Mouse (Mus musculus) forebrain, embryonic 14.5 days (tissue): Measurements from ENCODE around the gene Usp3. TPM values are rescaled to one million over a fixed set of nuclear protein-coding genes. Genes with fewer than 3 reads are reported as not detected.

Experiments
- ATAC-seq: fragments of 200-750 bp; cut with Nextera tagmentation; 2 replicates; pipeline ENCODE4 v1.8.0; 2017; ENCODE audit warnings: mild to moderate bottlenecking, moderate library complexity
- DNase-seq: peaks from one replicate; pipeline ENCODE4 v3.0.0-alpha.2; 2015; ENCODE audit warnings: low spot score
- H3K27ac ChIP-seq: fragments of 300-500 bp; sonication (generic); 2 replicates; pipeline ENCODE4 v1.5.1; 2014; ENCODE audit warnings: low read depth, mild to moderate bottlenecking, control low read depth, low read length, moderate library complexity
- H3K27me3 ChIP-seq: fragments of 300-500 bp; sonication (generic); replicated peaks from 2 replicates; pipeline ENCODE4 v1.6.1; 2014; ENCODE audit warnings: low read length, control low read depth, mixed read lengths; ENCODE audit not compliant: control insufficient read depth, insufficient read depth
- H3K36me3 ChIP-seq: fragments of 300-500 bp; sonication (generic); 2 replicates; pipeline ENCODE4 v1.6.1; 2014; ENCODE audit warnings: low read length, control low read depth; ENCODE audit not compliant: control insufficient read depth, insufficient read depth
- H3K4me1 ChIP-seq: fragments of 300-500 bp; sonication (generic); 2 replicates; pipeline ENCODE4 v1.6.1; 2014; ENCODE audit warnings: antibody characterized with exemption, low read length, control low read depth; ENCODE audit not compliant: control insufficient read depth, insufficient read depth
- H3K4me2 ChIP-seq: fragments of 300-500 bp; sonication (generic); 2 replicates; pipeline ENCODE4 v1.6.1; 2014; ENCODE audit warnings: mild to moderate bottlenecking, control low read depth, low read length
- H3K4me3 ChIP-seq: fragments of 300-500 bp; sonication (generic); 2 replicates; pipeline ENCODE4 v1.5.1; 2014; ENCODE audit warnings: low read depth, low read length, control low read depth
- H3K9ac ChIP-seq: fragments of 300-500 bp; sonication (generic); 2 replicates; pipeline ENCODE4 v1.6.1; 2014; ENCODE audit warnings: mild to moderate bottlenecking, low read length, control low read depth, moderate library complexity
- H3K9me3 ChIP-seq: fragments of 300-500 bp; sonication (generic); replicated peaks from 2 replicates; pipeline ENCODE4 v1.6.1; 2016; ENCODE audit warnings: low read length, control low read depth, mixed read lengths; ENCODE audit not compliant: control insufficient read depth
- WGBS: fragments of 180-500 bp; shearing (Covaris S2); extraction: QIAGEN DNeasy Blood & Tissue Kit; methylation state at CpG from one replicate; pipeline ENCODE4 v1.1.7; 2014; 5-methylcytosine and 5-hydroxymethylcytosine counted together
- polyA plus RNA-seq: library from polyadenylated mRNA; unstranded; fragments of >200 nt; fragmentation: Nextera tagmentation; extraction: Ambion mirVana; gene quantifications from 2 replicates; pipeline ENCODE4 v1.2.1, GENCODE M21; 2014

The Usp3 gene
- polyA plus RNA-seq, 1 experiment from 2014 or later: 134 TPM

DNA sequence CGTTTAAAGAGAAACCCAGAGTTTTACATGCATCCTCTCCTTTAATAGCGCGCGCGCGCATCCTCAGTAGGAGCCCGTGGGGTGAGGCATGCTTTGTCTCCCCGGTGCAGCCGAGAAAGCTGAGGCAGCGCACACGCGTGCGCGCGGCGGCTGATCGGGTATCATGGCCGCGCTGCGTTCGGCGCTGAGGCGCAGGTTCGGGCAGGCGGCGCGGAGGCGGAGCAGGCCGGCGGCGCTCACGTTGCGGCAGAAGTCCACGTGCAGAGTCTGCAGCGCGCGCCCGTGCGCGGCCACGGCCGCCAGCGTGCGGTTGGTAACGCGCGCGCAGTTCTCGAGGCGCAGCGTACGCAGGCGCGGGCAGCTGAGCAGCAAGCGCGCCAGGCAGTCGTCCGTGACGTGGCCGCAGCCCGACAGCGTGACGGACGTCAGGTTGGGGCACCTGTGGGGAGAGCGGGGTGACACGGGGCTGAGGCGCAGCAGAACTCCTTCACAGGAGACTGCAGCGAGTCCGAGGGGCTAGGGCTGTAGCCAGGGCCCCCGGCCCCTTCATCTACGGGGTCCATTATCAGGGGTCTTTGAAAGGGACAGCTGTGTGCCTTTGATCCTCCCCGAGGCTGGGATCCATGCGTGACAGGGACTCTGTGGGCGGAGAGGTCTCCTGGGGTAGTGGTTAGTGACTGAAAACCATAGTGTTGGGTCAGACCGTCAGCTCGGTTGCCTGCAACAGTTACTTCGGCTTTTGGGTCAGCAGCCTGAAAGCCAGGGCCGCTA lies 81.2 kb downstream of the Usp3 start:
- H3K36me3 ChIP-seq: peaks cover 60% of the 10 kb centered on the region
- H3K9me3 ChIP-seq: no peaks in the 10 kb centered on the region
- H3K9ac ChIP-seq: peak overlapping the region; percentile 83
- peak overlapping the region; percentile 99 for H3K4me2 ChIP-seq
- peak overlapping the region; percentile 66 for H3K4me3 ChIP-seq
- peak overlapping the region; percentile 98 for H3K27ac ChIP-seq
- ATAC-seq (peak; percentile 91), DNase-seq (peak; percentile 98)
- no peaks in the 10 kb centered on the region for H3K27me3 ChIP-seq
- WGBS: under 1% methylated on average over 78 of the region's 78 CpGs
- peaks cover 12% of the 10 kb centered on the region for H3K4me1 ChIP-seq

DNA sequence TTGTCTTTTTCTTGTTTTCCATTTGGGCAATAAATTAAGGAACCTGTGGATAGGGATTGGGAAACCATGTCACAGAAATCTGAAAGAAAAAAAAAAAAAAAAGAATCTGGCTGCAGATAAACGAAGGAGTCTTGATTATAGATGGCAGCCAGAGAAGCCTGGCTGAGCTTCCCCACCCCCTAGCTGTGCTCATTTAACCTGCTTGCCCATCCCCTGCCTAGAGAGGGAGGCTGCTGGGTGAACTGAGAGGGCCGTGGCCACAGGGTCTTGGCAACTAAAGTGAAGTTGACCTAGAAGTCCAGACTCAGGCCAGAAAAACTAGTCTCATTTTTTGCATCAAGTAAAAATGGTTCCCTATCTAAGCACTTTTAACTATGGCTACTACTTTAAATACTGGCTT lies 82.0 kb downstream of the Usp3 start:
- peaks cover 55% of the 10 kb centered on the region for H3K36me3 ChIP-seq
- no peak for ATAC-seq
- peak overlapping the region; percentile 99 for H3K4me2 ChIP-seq
- 3% methylated on average over 2 of the region's 2 CpGs for WGBS
- peak overlapping the region; percentile 83 for H3K9ac ChIP-seq
- DNase-seq: peak; percentile 42
- H3K9me3 ChIP-seq: no peaks in the 10 kb centered on the region
- H3K27me3 ChIP-seq: no peaks in the 10 kb centered on the region
- H3K4me3 ChIP-seq: peak overlapping the region; percentile 66
- H3K27ac ChIP-seq: peak overlapping the region; percentile 98
- peaks cover 20% of the 10 kb centered on the region for H3K4me1 ChIP-seq

DNA sequence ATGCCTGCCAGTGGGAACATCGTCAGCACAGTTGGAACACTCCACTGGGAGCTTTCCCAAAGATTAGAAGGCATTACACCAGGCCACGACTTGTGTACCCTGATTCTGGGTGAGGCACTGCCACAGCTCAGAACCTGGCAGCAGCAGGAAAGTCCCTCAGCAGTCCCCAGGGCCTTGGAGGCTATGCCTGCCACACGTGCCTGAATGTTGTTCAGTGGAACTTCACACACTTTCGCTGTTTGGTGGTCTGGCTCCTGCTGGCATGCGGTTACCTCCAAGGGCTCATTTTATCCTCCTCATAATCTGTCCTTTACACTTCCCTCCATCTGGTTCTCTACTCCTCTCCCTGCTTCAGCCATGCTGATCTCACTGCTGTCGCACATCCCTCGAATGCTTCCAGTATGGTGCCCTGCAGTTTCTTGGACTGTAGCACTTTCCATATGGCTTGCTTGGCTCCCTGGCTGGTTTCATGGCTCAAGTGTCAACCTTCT lies 82.5 kb downstream of the Usp3 start:
- Histone ChIP-seq H3K27me3 (no peaks in the 10 kb centered on the region), H3K27ac (peak overlapping the region; percentile 98), H3K4me2 (peak overlapping the region; percentile 99), H3K4me1 (peaks cover 24% of the 10 kb centered on the region), H3K36me3 (peaks cover 54% of the 10 kb centered on the region), H3K9me3 (no peaks in the 10 kb centered on the region), H3K4me3 (no peak overlapping the region), H3K9ac (peak overlapping the region; percentile 83)
- WGBS: 46% methylated on average over 7 of the region's 7 CpGs
- DNase-seq (peak; percentile 57), ATAC-seq (no peak)

DNA sequence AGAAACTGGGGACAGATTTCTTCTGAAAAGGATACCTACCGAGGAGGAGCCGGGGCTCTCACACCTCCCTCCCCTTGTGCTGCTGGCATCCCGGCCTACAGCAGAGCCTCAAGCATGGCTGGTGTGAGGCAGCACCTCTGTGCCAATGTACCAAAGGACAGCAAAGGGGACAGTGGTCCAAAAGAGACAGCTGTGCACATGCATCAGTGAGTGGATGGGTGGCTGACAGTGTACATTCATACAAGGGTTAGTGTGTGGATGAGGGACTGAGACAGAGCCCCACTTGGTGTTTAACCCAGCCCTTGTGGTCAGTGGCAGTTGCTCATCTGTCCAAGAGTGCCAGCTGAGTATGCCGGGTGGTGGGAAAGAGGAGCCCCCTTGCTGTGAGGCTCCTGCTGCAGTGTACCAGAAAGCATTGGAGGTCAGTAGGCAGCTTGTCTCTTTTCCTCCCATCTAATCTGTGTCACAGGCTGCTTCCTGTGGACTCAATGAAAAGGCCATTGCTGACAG lies 84.0 kb downstream of the Usp3 start:
- H3K27ac ChIP-seq: peak overlapping the region; percentile 98; the same call in 1 of the 2 replicates
- no peak overlapping the region for H3K4me3 ChIP-seq
- H3K4me1 ChIP-seq: peaks cover 30% of the 10 kb centered on the region
- no peak overlapping the region for H3K4me2 ChIP-seq
- no peaks in the 10 kb centered on the region for H3K27me3 ChIP-seq
- no peak overlapping the region; the same call in 1 of the 2 replicates for H3K9ac ChIP-seq
- H3K9me3 ChIP-seq: no peaks in the 10 kb centered on the region
- ATAC-seq: no peak
- 82% methylated on average over 4 of the region's 4 CpGs for WGBS
- peaks cover 54% of the 10 kb centered on the region for H3K36me3 ChIP-seq
- DNase-seq: no peak

DNA sequence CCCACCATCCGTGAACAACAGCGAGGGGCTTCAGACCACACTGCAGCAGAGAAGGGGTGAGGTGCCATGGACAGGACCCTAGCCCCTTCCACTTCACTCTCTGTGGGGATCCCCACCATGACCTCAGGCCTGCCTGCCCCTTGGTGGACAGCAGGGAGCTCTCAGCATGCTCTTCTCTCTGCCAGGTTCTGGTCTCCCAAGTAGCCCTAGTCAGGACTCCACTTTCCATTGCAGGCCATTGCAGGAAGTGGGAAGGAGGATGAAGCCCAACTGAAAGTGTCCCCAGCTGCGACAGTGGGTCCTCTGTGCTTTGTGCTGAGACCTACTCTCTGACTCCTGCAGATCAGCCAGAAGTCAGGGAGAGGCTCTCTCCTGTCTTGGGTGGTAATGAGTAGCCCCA lies 85.3 kb downstream of the Usp3 start:
- Histone ChIP-seq H3K4me2 (no peak overlapping the region), H3K4me1 (peaks cover 30% of the 10 kb centered on the region), H3K36me3 (peaks cover 55% of the 10 kb centered on the region), H3K9ac (no peak overlapping the region), H3K27ac (no peak overlapping the region), H3K27me3 (no peaks in the 10 kb centered on the region), H3K9me3 (no peaks in the 10 kb centered on the region), H3K4me3 (no peak overlapping the region)
- ATAC-seq: no peak
- WGBS: 87% methylated on average over 3 of the region's 3 CpGs
- DNase-seq: no peak

DNA sequence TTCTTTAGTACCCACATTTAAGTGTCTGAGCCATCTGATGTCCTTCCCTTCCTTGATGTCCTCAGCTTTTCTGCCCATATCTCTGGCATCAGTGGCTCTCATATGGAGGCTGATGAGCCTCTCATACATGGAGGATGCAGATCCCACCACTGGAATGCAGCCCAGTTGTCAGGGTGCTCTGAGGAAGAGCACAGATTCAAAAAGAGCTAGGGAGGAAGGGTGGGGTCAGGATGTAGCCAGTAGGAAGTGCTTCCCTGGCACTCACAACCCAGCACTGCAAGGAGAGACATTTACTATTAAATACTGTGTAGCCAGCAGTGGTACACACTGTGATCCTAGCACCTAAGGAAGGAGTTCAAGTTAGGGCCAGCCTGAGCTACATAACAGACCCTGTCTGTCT lies 86.5 kb downstream of the Usp3 start:
- no peak for DNase-seq
- Histone ChIP-seq H3K4me3 (no peak overlapping the region), H3K27ac (peak overlapping the region; percentile 90), H3K9me3 (no peaks in the 10 kb centered on the region), H3K9ac (no peak overlapping the region), H3K4me1 (peaks cover 30% of the 10 kb centered on the region), H3K4me2 (0 out of 2 replicates have a peak overlapping the region, but pooled peaks have one; percentile 7), H3K36me3 (peaks cover 67% of the 10 kb centered on the region), H3K27me3 (no peaks in the 10 kb centered on the region)
- no peak for ATAC-seq

DNA sequence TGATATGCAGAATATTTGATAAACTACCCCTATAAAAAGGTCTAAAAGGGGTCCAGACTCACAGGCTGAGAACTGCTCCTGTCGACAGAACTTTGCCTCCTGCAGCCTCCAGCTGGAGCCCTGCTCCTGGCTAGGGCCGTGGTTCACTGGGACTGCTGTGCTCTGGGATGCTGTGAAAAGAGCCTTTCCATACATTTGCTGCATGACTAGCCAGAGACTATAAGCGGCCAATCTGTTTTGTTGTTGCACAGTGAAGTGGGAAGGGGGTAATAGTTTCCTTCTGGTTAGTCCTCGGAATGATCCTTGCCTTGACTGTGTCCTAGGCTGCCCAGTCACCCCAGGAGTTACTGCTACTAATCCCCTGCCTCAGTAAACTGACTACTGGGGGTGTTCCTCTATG lies 86.9 kb downstream of the Usp3 start:
- WGBS: 2% methylated on average over 4 of the region's 4 CpGs
- Histone ChIP-seq H3K4me3 (no peak overlapping the region), H3K27ac (peak overlapping the region; percentile 90), H3K9ac (no peak overlapping the region), H3K4me2 (0 out of 2 replicates have a peak overlapping the region, but pooled peaks have one; percentile 7), H3K36me3 (peaks cover 71% of the 10 kb centered on the region), H3K4me1 (peaks cover 30% of the 10 kb centered on the region), H3K27me3 (no peaks in the 10 kb centered on the region), H3K9me3 (no peaks in the 10 kb centered on the region)
- DNase-seq (peak; percentile 86), ATAC-seq (peak; percentile 87)

DNA sequence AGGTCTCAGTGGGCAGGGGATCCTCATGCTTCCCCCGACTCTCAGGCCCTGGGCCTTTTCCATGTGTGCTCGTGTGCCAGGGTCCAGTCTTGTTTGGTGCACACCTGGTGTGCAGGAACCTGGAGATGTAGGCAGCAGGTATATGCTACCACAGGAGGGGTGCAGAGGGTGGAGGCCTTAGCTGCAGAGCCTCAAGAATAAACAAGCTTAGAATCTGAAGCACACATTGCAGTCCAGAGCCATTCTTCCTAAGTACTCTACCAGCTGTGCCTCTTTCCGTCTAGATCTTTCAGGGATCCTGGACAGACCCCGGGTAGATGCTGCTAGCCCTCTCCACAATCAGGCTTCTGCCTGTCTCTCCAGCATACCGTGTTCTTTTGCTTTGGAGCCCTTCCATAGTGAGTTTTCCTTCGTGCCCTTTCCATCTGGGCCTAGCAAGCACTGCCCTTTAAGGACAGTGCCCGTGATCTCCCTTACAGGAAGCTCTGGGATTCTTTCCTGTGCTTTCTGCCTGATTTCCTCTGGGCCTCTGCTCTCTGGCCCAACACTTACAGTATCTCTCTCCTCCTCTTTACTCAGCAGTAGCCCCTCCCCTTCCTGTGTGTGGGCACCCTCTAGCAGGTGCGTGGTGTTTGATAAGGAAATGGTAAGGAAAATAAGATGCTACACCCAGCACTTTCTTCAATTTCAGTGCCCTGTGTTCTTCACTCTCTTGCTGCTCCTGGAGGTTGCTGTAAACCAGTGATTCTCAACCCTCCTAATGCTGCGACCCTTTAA lies 87.6 kb downstream of the Usp3 start:
- H3K4me2 ChIP-seq: no peak overlapping the region
- ATAC-seq (peak; percentile 40), DNase-seq (no peak)
- H3K9me3 ChIP-seq: no peaks in the 10 kb centered on the region
- H3K27ac ChIP-seq: peak overlapping the region; percentile 90
- 37% methylated on average over 9 of the region's 9 CpGs for WGBS
- no peaks in the 10 kb centered on the region for H3K27me3 ChIP-seq
- H3K4me3 ChIP-seq: no peak overlapping the region
- H3K4me1 ChIP-seq: peaks cover 23% of the 10 kb centered on the region
- H3K36me3 ChIP-seq: peaks cover 78% of the 10 kb centered on the region
- H3K9ac ChIP-seq: peak overlapping the region; percentile 32; the same call in 1 of the 2 replicates
